Mouse (Mus musculus) thymus, postnatal 10 days (tissue): Measurements from ENCODE around the gene Ak4.

Source experiments
- DNase-seq, 2 experiments: peaks; one replicate each; pipeline ENCODE4 v3.0.0; 2021; ENCODE audit warnings: low spot score in 2 of 2

The Ak4 gene

DNA sequence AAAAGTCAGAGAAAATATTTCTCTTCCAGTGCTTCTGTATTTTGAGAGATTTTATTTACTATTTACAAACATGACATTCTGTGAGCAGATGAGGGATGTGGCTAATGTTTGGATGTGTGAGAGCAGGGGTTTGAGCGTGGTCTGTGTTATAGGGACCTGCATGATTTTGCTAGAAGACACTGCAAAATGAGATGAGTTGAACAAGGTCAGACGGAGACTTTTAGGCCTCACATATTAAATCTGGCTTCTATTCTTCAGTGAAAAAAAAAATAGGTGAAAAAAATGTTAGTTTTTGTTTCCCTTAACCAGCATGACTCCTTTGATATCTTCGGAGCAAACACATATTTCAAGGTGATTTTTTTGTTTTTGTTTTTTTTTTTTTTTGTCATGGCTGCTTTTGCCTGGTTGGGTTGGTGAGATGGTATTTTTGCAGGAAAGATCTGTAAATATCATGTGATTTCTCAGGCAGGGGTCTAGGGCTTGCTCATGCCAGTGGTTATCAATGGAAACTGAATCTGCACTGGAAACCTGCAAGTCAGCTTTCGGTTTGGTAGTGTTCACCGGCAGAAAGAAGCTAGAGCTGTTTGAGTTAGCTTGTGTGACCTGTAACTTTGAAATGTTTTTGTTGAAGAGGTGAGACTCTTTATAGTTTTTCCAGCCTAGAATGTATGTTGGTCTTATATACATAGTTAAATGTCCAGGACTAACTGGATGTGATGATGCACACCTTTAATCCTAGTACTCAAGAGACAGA is 92.9 kb downstream of the Ak4 start:
- DNase-seq = no peak

DNA sequence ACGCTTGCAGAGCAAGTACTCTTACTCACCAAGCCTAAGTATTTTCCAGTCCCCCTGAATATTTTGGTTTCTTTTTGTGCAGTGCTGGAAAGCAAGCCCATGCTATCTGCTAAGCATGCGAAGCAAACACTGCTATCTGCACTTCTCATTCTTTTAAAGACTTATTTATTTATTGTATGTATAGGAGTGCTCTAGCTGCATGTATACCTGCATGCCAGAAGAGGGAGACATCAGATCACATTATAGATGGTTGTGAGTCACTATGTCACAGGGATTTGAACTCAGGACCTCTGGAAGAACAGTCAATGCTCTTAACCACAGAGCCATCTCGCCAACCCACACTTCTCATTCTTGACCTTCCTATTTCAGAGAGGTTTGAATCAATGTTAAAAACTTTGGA is 94.2 kb downstream of the Ak4 start:
- DNase-seq = no peak

- DNase-seq = no peak
Observed at GRCm38 (mm10) chr4:101515853-101516252, 96.8 kb downstream of the Ak4 start.
